Mouse (Mus musculus): Measurements from ENCODE around the gene Pced1a. TPM values are rescaled to one million over a fixed set of nuclear protein-coding genes. Genes with fewer than 3 reads are reported as not detected.

Gene Pced1a
- polyA plus RNA-seq, 1 experiment from 2014 or later, result 3.8 TPM

GRCm38 (mm10) chr2:130451727-130452090 lies 27.2 kb upstream of the Pced1a start:
- ATAC-seq (no peak), DNase-seq (no peak)
- H3K9me3 ChIP-seq (ENCODE audit: low read length), result no peaks in the 10 kb centered on the region
- TF ChIP-seq EP300 (IDR thresholded peaks at IDR 0.05; ENCODE audit: low read depth) (no peak), CTCF (IDR thresholded peaks at IDR 0.05; ENCODE audit: low read depth) (no peak)
- WGBS (ENCODE audit: insufficient replicate concordance), result 44% methylated on average over 3 of the region's 3 CpGs
- no peak overlapping the region for H3K9ac ChIP-seq (replicated peaks)
- H3K36me3 ChIP-seq (replicated peaks; ENCODE audit: insufficient read depth, low read length), result no peaks in the 10 kb centered on the region
- no peak overlapping the region for H3K27ac ChIP-seq (ENCODE audit: low read depth)
- H3K4me1 ChIP-seq (ENCODE audit: insufficient read depth), result peaks cover 33% of the 10 kb centered on the region
- no peak overlapping the region for H3K4me3 ChIP-seq (ENCODE audit: low read depth, low read length)
- no peaks in the 10 kb centered on the region for H3K27me3 ChIP-seq (ENCODE audit: insufficient read depth, low read length)
- peak overlapping the region; percentile 96 for H3K4me2 ChIP-seq (ENCODE audit: low read depth, low read length)

- no peak for ATAC-seq
Observed at GRCm38 (mm10) chr2:130451086-130451726, 26.7 kb upstream of the Pced1a start.

GRCm38 (mm10) chr2:130450434-130450796 lies 25.9 kb upstream of the Pced1a start:
- peaks cover 33% of the 10 kb centered on the region for H3K4me1 ChIP-seq (ENCODE audit: insufficient read depth)
- H3K27ac ChIP-seq (ENCODE audit: low read depth), result peak overlapping the region; percentile 84
- no peak for TF ChIP-seq EP300 (IDR thresholded peaks at IDR 0.05; ENCODE audit: low read depth)
- TF ChIP-seq CTCF (IDR thresholded peaks at IDR 0.05; ENCODE audit: low read depth), result 0 out of 2 replicates have a peak, but pooled peaks have one; percentile 2
- no peaks in the 10 kb centered on the region for H3K36me3 ChIP-seq (replicated peaks; ENCODE audit: insufficient read depth, low read length)
- 2% methylated on average over 32 of the region's 47 CpGs for WGBS (ENCODE audit: insufficient replicate concordance)
- no peaks in the 10 kb centered on the region for H3K27me3 ChIP-seq (ENCODE audit: insufficient read depth, low read length)
- H3K4me2 ChIP-seq (ENCODE audit: low read depth, low read length), result peak overlapping the region; percentile 96
- peak overlapping the region; percentile 88 for H3K9ac ChIP-seq (replicated peaks)
- H3K9me3 ChIP-seq (ENCODE audit: low read length), result no peaks in the 10 kb centered on the region
- ATAC-seq, result peak; percentile 91
- DNase-seq, result peak; percentile 85
- peak overlapping the region; percentile 88 for H3K4me3 ChIP-seq (ENCODE audit: low read depth, low read length)

More at GRCm38 (mm10) chr2:130451086-130451726, 26.7 kb upstream of the Pced1a start:
- no peak for TF ChIP-seq CTCF (IDR thresholded peaks at IDR 0.05; ENCODE audit: low read depth)
- TF ChIP-seq EP300 (IDR thresholded peaks at IDR 0.05; ENCODE audit: low read depth), result no peak
- no peaks in the 10 kb centered on the region for H3K27me3 ChIP-seq (ENCODE audit: insufficient read depth, low read length)
- H3K9me3 ChIP-seq (ENCODE audit: low read length), result no peaks in the 10 kb centered on the region
- no peaks in the 10 kb centered on the region for H3K36me3 ChIP-seq (replicated peaks; ENCODE audit: insufficient read depth, low read length)
- H3K4me1 ChIP-seq (ENCODE audit: insufficient read depth), result peaks cover 33% of the 10 kb centered on the region
- no peak for DNase-seq
- peak overlapping the region; percentile 88 for H3K9ac ChIP-seq (replicated peaks)
- WGBS (ENCODE audit: insufficient replicate concordance), result 69% methylated on average over 14 of the region's 14 CpGs
- peak overlapping the region; percentile 96 for H3K4me2 ChIP-seq (ENCODE audit: low read depth, low read length)
- peak overlapping the region; percentile 88 for H3K4me3 ChIP-seq (ENCODE audit: low read depth, low read length)
- 0 out of 2 replicates have a peak overlapping the region, but pooled peaks have one; percentile 84 for H3K27ac ChIP-seq (ENCODE audit: low read depth)

- peak within 1 kb of the TSS; percentile 96 for H3K4me2 ChIP-seq (ENCODE audit: low read depth, low read length)
- H3K4me1 ChIP-seq (ENCODE audit: insufficient read depth), result peaks cover 31% of the 10 kb centered on the region
- H3K9ac ChIP-seq (replicated peaks), result peak within 1 kb of the TSS; percentile 88
- H3K27me3 ChIP-seq (ENCODE audit: insufficient read depth, low read length), result no peaks in the 10 kb centered on the region
- peak; percentile 92 for DNase-seq
- H3K4me3 ChIP-seq (ENCODE audit: low read depth, low read length), result peak within 1 kb of the TSS; percentile 88
- TF ChIP-seq EP300 (IDR thresholded peaks at IDR 0.05; ENCODE audit: low read depth) (no peak), CTCF (IDR thresholded peaks at IDR 0.05; ENCODE audit: low read depth) (no peak)
- H3K9me3 ChIP-seq (ENCODE audit: low read length), result no peaks in the 10 kb centered on the region
- WGBS (ENCODE audit: insufficient replicate concordance), result under 1% methylated on average over 38 of the region's 50 CpGs
- ATAC-seq, result peak; percentile 98
- H3K27ac ChIP-seq (ENCODE audit: low read depth), result peak within 1 kb of the TSS; percentile 84
- H3K36me3 ChIP-seq (replicated peaks; ENCODE audit: insufficient read depth, low read length), result no peaks in the 10 kb centered on the region
Observed at GRCm38 (mm10) chr2:130449794-130450433, 25.4 kb upstream of the Pced1a start, which contains the start of gene Ptpra. Gene Ptpra, plus strand, starts transcription at chr2:130450278.

GRCm38 (mm10) chr2:130449021-130449793 lies 24.7 kb upstream of the Pced1a start:
- H3K36me3 ChIP-seq (replicated peaks; ENCODE audit: insufficient read depth, low read length), result peaks cover 3% of the 10 kb centered on the region; the same call in 1 of the 2 replicates
- H3K9me3 ChIP-seq (ENCODE audit: low read length), result no peaks in the 10 kb centered on the region
- peak overlapping the region; percentile 88 for H3K4me3 ChIP-seq (ENCODE audit: low read depth, low read length)
- DNase-seq (no peak), ATAC-seq (no peak)
- peak overlapping the region; percentile 88 for H3K9ac ChIP-seq (replicated peaks)
- 0 out of 2 replicates have a peak, but pooled peaks have one; percentile 6 for TF ChIP-seq CTCF (IDR thresholded peaks at IDR 0.05; ENCODE audit: low read depth)
- no peak for TF ChIP-seq EP300 (IDR thresholded peaks at IDR 0.05; ENCODE audit: low read depth)
- H3K27ac ChIP-seq (ENCODE audit: low read depth), result no peak overlapping the region
- peaks cover 25% of the 10 kb centered on the region for H3K4me1 ChIP-seq (ENCODE audit: insufficient read depth)
- 8% methylated on average over 17 of the region's 17 CpGs for WGBS (ENCODE audit: insufficient replicate concordance)
- peak overlapping the region; percentile 96 for H3K4me2 ChIP-seq (ENCODE audit: low read depth, low read length)
- H3K27me3 ChIP-seq (ENCODE audit: insufficient read depth, low read length), result no peaks in the 10 kb centered on the region

- TF ChIP-seq EP300 (IDR thresholded peaks at IDR 0.05; ENCODE audit: low read depth) (no peak), CTCF (IDR thresholded peaks at IDR 0.05; ENCODE audit: low read depth) (no peak)
- peaks cover 10% of the 10 kb centered on the region for H3K36me3 ChIP-seq (replicated peaks; ENCODE audit: insufficient read depth, low read length)
- DNase-seq, result no peak
- no peak overlapping the region for H3K9ac ChIP-seq (replicated peaks)
- no peak for ATAC-seq
- no peak overlapping the region for H3K4me2 ChIP-seq (ENCODE audit: low read depth, low read length)
- no peak overlapping the region for H3K4me3 ChIP-seq (ENCODE audit: low read depth, low read length)
- no peak overlapping the region for H3K27ac ChIP-seq (ENCODE audit: low read depth)
- H3K27me3 ChIP-seq (ENCODE audit: insufficient read depth, low read length), result no peaks in the 10 kb centered on the region
- peaks cover 25% of the 10 kb centered on the region for H3K4me1 ChIP-seq (ENCODE audit: insufficient read depth)
- H3K9me3 ChIP-seq (ENCODE audit: low read length), result no peaks in the 10 kb centered on the region
Observed at GRCm38 (mm10) chr2:130448449-130448848, 23.9 kb upstream of the Pced1a start.

Measured in liver, postnatal 0 days (tissue).